23 mouse cellular contexts compared by ENCODE assay signal in genomic region chr15:78473442-78473841, GRCm38 (mm10). TPM values are rescaled to one million over a fixed set of nuclear protein-coding genes. Genes with fewer than 3 reads are reported as not detected.
DNase-seq lines count a peak whose midpoint lies in the region.
"Had no signal": no experiment of that assay in that cellular context is flagged by ENCODE, and none has a peak within 500 bp of the region (broad histone marks: within the 10 kb centered on the region; RNA-seq: fewer than 3 reads in every experiment).

No protein-coding gene starts in this region.

- intact Hi-C loops in left cerebral cortex, postnatal 4 days (cut with DNase I) = no loop called here
- intact Hi-C loops in left cerebral cortex, postnatal 10 days (cut with DNase I) = no loop called here

- peak; percentile 60 to 70 for DNase-seq in cerebellum, postnatal 10 days
- DNase-seq in cerebellum, adult 11-12 months = no peak
- peak; percentile 56 for DNase-seq in left cerebral cortex, postnatal 4 days
- DNase-seq in left cerebral cortex, postnatal 10 days (ENCODE audit: extremely low spot score in 1 of 2, low spot score in 2 of 2) = no peak
- peak; percentile 25 for DNase-seq in brain, adult 2 months (ENCODE audit: low read depth, low spot score)
- no peak for DNase-seq in urinary bladder, adult 2 months (ENCODE audit: low spot score)
- DNase-seq: adrenal gland, adult 2 months; adrenal gland, postnatal 14 days; cerebellum, adult 9-10 months; gastrocnemius, adult 2 months; gastrocnemius, postnatal 14 days; heart, adult 11 months had no signal

RNA-seq across cellular contexts. Expression of gene Tmprss6, which starts 5.0 kb away (rescaled TPM):
- total RNA-seq in left cerebral cortex, postnatal 4 days (2021) = not detected
- not detected for total RNA-seq in left cerebral cortex, postnatal 10 days (2021)
- 0.56 and 0.91 TPM in 2 replicates for polyA plus RNA-seq in urinary bladder, adult 2 months (2012; rRNA removed)
- total RNA-seq: common myeloid progenitor, adult 5-6 weeks; gastrocnemius, adult 2 months; gastrocnemius, postnatal 14 days; heart, adult 8-10 months; heart, postnatal 25 days; hematopoietic stem cell, adult 5-6 weeks had no signal
- polyA plus RNA-seq: CD4-positive, CD25-positive, alpha-beta regulatory T cell, adult 4 months; heart, embryonic 14.5 days; inflammation-experienced regulatory T-cells, adult 6 months had no signal

RNA-seq across cellular contexts. Expression of gene Il2rb, which starts 21.6 kb away (rescaled TPM):
- total RNA-seq in left cerebral cortex, postnatal 4 days (2021) = under 1 TPM in 1 of 2 experiments, not detected in 1; 0.08 TPM
- total RNA-seq in left cerebral cortex, postnatal 10 days (2021) = under 1 TPM in 1 of 2 experiments, not detected in 1; 0.17 TPM
- polyA plus RNA-seq in urinary bladder, adult 2 months (2012; rRNA removed) = 3.6 and 3.8 TPM in 2 replicates
- total RNA-seq: gastrocnemius, adult 2 months; gastrocnemius, postnatal 14 days had no signal
- polyA plus RNA-seq: forebrain, embryonic 11.5 days; forebrain, embryonic 14.5 days; heart, embryonic 11.5 days had no signal

RNA-seq across cellular contexts. Expression of gene Kctd17, which starts 45.1 kb away (rescaled TPM):
- 100 to 1,000 TPM; 212 to 213 TPM for total RNA-seq in left cerebral cortex, postnatal 4 days (2021)
- total RNA-seq in left cerebral cortex, postnatal 10 days (2021) = 100 to 1,000 TPM; 239 to 255 TPM
- polyA plus RNA-seq in urinary bladder, adult 2 months (2012; rRNA removed) = 121 and 128 TPM in 2 replicates
- total RNA-seq: MEL had no signal

RNA-seq across cellular contexts. Expression of gene C1qtnf6, which starts 57.8 kb away (rescaled TPM):
- total RNA-seq in left cerebral cortex, postnatal 4 days (2021) = 10 to 100 TPM; 12.2 to 13.4 TPM
- 10 to 100 TPM; 14.4 to 15.9 TPM for total RNA-seq in left cerebral cortex, postnatal 10 days (2021)
- polyA plus RNA-seq in urinary bladder, adult 2 months (2012; rRNA removed) = 29.8 and 36.9 TPM in 2 replicates

Comparison
In these comparisons a context has a peak if more than half of its experiments do, and no peak if none do; other contexts are left out.
1. DNase-seq: peak in cerebellum, postnatal 10 days (2 of 2), left cerebral cortex, postnatal 4 days (single experiment) and brain, adult 2 months (single experiment); none in cerebellum, adult 11-12 months (single experiment), left cerebral cortex, postnatal 10 days (0 of 2) and urinary bladder, adult 2 months (single experiment).